Mouse (Mus musculus) myocyte (in vitro differentiated cells): ENCODE measurements around the gene Gm17359.

Experiments used
- E2F4 ChIP-seq: IDR thresholded peaks from one replicate; pipeline ENCODE4 v1.6.1; 2011; ENCODE audit warnings: mild to moderate bottlenecking, control low read depth, moderate library complexity; ENCODE audit not compliant: insufficient read depth
- MAX ChIP-seq: IDR thresholded peaks from one replicate; pipeline ENCODE4 v1.6.1; 2011; ENCODE audit warnings: low read depth, mild to moderate bottlenecking, control low read depth
- MYOD1 ChIP-seq, 3 experiments: IDR thresholded peaks; one replicate each; pipeline ENCODE4 v1.6.1; 2011; ENCODE audit warnings: control low read depth in 2 of 3, low read depth in 2 of 3, mild to moderate bottlenecking in 2 of 3, moderate library complexity in 1 of 3; ENCODE audit not compliant: insufficient read length in 2 of 3, control insufficient read depth in 1 of 3
- POLR2A ChIP-seq: IDR thresholded peaks from one replicate; pipeline ENCODE4 v1.6.1; 2011; ENCODE audit warnings: low read depth, mild to moderate bottlenecking, control low read depth, moderate library complexity; ENCODE audit not compliant: insufficient read length
- POLR2AphosphoS2 ChIP-seq: IDR thresholded peaks from one replicate; pipeline ENCODE4 v1.6.1; 2011; ENCODE audit warnings: low read depth, control low read depth; ENCODE audit not compliant: insufficient read length
- REST ChIP-seq: IDR thresholded peaks from one replicate; pipeline ENCODE4 v1.6.1; 2011; ENCODE audit warnings: mild to moderate bottlenecking, control low read depth, moderate library complexity; ENCODE audit not compliant: insufficient read depth, insufficient read length
- SRF ChIP-seq: IDR thresholded peaks from one replicate; pipeline ENCODE4 v1.6.1; 2011; ENCODE audit warnings: low read depth; ENCODE audit not compliant: control insufficient read depth, insufficient read length
- TCF12 ChIP-seq: IDR thresholded peaks from one replicate; pipeline ENCODE4 v1.6.1; 2011; ENCODE audit warnings: mild to moderate bottlenecking, control low read depth; ENCODE audit not compliant: poor library complexity, insufficient read depth, severe bottlenecking
- USF1 ChIP-seq: IDR thresholded peaks from one replicate; pipeline ENCODE4 v1.6.1; 2011; ENCODE audit warnings: low read depth, mild to moderate bottlenecking, control low read depth, moderate library complexity

- no peak for TF ChIP-seq MAX
- TF ChIP-seq E2F4, result no peak
- no peak for TF ChIP-seq POLR2A
- TF ChIP-seq USF1, result no peak
- TF ChIP-seq REST, result no peak
- no peak for TF ChIP-seq MYOD1 (IDR thresholded peaks at IDR 0.05; ENCODE audit: control insufficient read depth in 1 of 3, insufficient read length in 2 of 3, low read depth in 2 of 3)
- no peak for TF ChIP-seq SRF
- no peak for TF ChIP-seq POLR2AphosphoS2
- TF ChIP-seq TCF12, result no peak
Observed at GRCm38 (mm10) chr3:79469440-79469839, 133.0 kb downstream of the Gm17359 start.
